Mouse (Mus musculus): ENCODE measurements around the gene Rab28. TPM values are rescaled to one million over a fixed set of nuclear protein-coding genes. Genes with fewer than 3 reads are reported as not detected.

Gene Rab28
- polyA plus RNA-seq, 1 experiment from 2014 or later, result 41.6 TPM

DNA sequence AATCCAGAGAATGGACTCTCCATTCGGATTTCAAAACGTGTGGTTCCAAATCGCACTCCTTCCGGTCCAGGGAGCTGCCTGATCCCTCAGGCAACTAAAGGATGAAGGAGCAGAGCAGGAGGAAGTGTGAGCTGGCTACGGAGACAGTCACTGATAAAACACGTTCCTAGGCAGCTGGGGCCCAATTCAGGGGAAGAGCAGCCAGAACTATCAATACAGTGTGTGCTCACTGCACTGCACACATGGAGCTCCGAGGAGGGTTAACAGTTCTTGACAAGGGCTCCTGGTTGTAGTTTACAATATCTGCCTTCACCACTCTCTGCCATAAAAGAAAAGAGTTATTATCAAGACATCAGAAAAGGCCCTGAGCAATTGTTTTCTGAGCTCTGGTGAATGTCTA lies 82.4 kb downstream of the Rab28 start:
- no peak overlapping the region for H3K4me3 ChIP-seq
- no peak for ATAC-seq (ENCODE audit: insufficient number of reproducible peaks, low FRiP score)
- WGBS, result 27% methylated on average over 7 of the region's 7 CpGs
- H3K4me1 ChIP-seq (replicated peaks), result peaks cover 4% of the 10 kb centered on the region
- H3K4me2 ChIP-seq, result no peak overlapping the region
- H3K27me3 ChIP-seq (replicated peaks), result 0 out of 2 replicates have a peak, but pooled peaks cover 4% of the 10 kb centered on the region
- H3K9ac ChIP-seq, result no peak overlapping the region
- no peaks in the 10 kb centered on the region for H3K36me3 ChIP-seq
- no peak overlapping the region for H3K27ac ChIP-seq (ENCODE audit: poor library complexity, severe bottlenecking)
- H3K9me3 ChIP-seq (replicated peaks), result no peaks in the 10 kb centered on the region

DNA sequence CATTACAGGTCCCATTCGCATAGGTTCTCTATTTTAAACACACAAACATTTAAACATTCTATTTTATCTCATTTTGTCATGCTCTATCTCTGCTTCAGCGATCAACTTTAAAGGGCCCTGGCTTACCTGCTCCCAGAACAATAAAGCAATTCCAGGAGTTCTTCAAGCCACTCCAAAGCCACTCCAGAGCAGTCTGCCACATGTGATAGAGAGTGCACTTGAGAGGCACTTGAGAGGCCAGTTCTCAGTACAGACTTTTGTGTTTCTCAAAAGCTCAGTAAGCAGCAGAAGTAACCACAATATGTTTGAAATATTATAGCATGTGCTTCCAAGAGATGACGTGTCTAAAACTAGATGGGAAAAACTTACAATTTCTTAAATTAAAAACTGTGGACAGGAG lies 86.2 kb downstream of the Rab28 start:
- Histone ChIP-seq H3K27ac (ENCODE audit: poor library complexity, severe bottlenecking) (no peak overlapping the region), H3K27me3 (replicated peaks) (peaks cover 25% of the 10 kb centered on the region; the same call in 1 of the 2 replicates), H3K4me2 (no peak overlapping the region), H3K9me3 (replicated peaks) (no peaks in the 10 kb centered on the region), H3K9ac (no peak overlapping the region), H3K4me1 (replicated peaks) (peaks cover 4% of the 10 kb centered on the region), H3K4me3 (no peak overlapping the region), H3K36me3 (no peaks in the 10 kb centered on the region)
- no peak for ATAC-seq (ENCODE audit: insufficient number of reproducible peaks, low FRiP score)
- WGBS, result 53% methylated on average over 3 of the region's 3 CpGs

DNA sequence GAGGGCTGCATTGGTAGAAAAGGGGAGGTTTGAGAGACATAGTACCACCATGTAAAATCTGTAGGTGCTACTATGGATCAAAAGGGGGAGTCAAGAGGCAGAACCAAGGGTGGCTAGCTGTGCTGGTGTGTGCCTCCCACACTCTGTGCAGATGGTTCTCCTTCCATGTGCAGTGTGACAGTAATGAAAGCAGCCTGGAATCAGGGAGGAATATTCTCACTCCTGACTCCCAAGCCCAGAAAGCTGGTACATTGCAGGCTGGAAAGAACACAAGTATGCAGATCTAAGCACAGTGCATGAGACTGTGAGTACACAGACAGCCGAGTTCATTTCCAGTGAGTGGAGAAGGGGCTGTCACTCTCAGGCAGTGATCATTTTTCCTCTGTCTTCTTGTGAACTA lies 89.0 kb downstream of the Rab28 start:
- no peak for ATAC-seq (ENCODE audit: insufficient number of reproducible peaks, low FRiP score)
- H3K9me3 ChIP-seq (replicated peaks), result no peaks in the 10 kb centered on the region
- no peaks in the 10 kb centered on the region; the same call in none of the 2 replicates for H3K4me1 ChIP-seq (replicated peaks)

DNA sequence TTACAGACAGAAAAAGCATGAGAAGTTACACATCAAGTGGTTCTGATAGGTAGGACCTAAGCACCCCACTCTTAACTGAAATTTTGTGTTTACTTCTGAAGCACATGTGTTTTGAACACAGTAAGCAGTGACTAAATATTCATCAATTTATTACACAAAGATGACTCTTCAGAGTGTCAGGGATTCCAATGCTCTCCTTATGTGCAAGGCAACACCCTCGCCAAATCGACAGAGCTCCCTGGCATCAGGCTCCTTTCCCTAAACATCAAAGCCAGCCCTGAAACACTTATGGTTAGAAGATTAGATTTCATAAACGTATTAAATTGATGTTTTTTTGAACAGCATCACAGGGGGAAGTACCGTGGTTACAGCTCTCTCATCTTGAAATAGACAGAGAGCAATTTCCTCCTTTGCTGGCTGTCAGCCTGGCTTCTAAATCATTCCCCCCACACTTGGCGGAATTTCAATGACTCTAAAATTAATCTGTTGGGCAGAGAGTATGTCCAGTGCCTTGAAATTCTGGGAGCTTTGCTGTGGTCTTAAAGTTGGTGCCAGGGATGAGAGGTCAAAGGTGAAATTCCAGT lies 97.4 kb downstream of the Rab28 start:
- Histone ChIP-seq H3K27ac (ENCODE audit: poor library complexity, severe bottlenecking) (no peak overlapping the region), H3K4me3 (no peak overlapping the region), H3K36me3 (no peaks in the 10 kb centered on the region), H3K9me3 (replicated peaks) (no peaks in the 10 kb centered on the region; the same call in 1 of the 2 replicates), H3K9ac (no peak overlapping the region), H3K4me1 (replicated peaks) (no peaks in the 10 kb centered on the region), H3K27me3 (replicated peaks) (no peaks in the 10 kb centered on the region), H3K4me2 (no peak overlapping the region)
- no peak for ATAC-seq (ENCODE audit: insufficient number of reproducible peaks, low FRiP score)
- 61% methylated on average over 5 of the region's 5 CpGs for WGBS

More for the DNA sequence above, 89.0 kb downstream of the Rab28 start:
- H3K4me3 ChIP-seq, result no peak overlapping the region
- no peak overlapping the region for H3K27ac ChIP-seq (ENCODE audit: poor library complexity, severe bottlenecking)
- H3K4me2 ChIP-seq, result no peak overlapping the region
- no peaks in the 10 kb centered on the region for H3K36me3 ChIP-seq
- no peak overlapping the region for H3K9ac ChIP-seq
- H3K27me3 ChIP-seq (replicated peaks), result peaks cover 25% of the 10 kb centered on the region; the same call in 1 of the 2 replicates
- WGBS, result 71% methylated on average over 1 of the region's 1 CpGs

DNA sequence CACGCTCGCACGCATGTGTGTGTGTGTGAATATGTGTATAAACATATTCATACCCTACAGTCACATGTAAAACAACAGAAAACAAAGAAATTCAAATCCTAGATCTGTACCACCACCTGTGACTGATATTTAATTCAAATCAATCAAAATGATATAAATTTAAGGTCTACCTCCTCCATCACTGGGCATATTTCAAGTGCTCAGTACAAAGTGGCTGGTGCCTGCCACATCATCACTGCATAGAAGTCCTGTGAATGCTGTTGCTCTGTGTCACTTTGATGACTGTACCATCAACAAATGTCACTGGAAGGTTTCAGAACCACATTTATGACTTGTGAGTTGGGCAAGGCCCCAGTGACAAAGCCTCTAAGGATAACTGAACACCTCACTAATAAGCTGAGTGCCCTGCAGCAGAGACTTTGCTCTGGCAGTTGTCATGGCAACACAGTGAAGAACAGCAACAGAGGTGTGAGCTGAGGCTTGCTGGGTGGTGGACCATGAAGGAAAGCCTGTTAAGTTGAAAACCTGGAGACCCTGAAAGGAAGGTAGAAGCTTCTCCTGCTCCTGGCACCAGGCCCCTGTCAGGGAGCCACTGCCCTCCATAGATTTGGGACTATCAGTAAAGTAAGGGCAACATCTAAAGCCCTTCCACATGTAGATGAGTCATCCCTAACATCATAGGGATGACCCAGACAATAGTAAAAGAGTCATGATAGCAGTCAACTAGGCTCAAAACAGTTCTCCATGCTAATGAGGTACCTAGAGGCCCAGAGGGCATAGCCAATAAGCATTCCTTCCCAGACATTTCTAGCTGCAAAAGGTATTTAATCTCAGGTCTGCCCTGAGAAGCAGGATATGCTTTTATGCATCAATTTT lies 111.5 kb downstream of the Rab28 start:
- H3K27ac ChIP-seq (ENCODE audit: poor library complexity, severe bottlenecking), result no peak overlapping the region
- 75% methylated on average over 3 of the region's 3 CpGs for WGBS
- H3K27me3 ChIP-seq (replicated peaks), result no peaks in the 10 kb centered on the region
- no peak overlapping the region for H3K9ac ChIP-seq
- no peaks in the 10 kb centered on the region for H3K36me3 ChIP-seq
- H3K4me2 ChIP-seq, result no peak overlapping the region
- H3K4me3 ChIP-seq, result no peak overlapping the region
- ATAC-seq (ENCODE audit: insufficient number of reproducible peaks, low FRiP score), result no peak
- no peaks in the 10 kb centered on the region for H3K9me3 ChIP-seq (replicated peaks)
- H3K4me1 ChIP-seq (replicated peaks), result no peaks in the 10 kb centered on the region

DNA sequence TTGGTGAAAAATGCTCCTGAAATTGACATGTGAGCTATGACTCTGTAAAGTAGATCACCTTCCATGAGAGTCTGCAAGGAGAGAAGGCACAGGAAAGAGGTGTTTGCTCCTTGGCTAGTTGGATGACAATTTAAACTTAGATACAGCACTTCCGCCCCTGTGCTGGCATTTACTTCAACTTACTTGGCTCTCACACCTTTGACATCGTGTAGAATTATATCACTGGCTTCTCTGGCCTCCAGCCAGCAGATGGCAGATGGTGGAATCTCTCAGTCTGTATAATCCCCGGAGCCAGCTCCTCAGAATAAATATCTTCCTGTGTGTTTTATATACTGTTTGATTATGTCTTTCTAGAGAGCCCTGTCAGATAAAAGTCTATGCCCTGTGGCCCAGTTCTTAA lies 112.8 kb downstream of the Rab28 start:
- no peak for ATAC-seq (ENCODE audit: insufficient number of reproducible peaks, low FRiP score)
- Histone ChIP-seq H3K9me3 (replicated peaks) (no peaks in the 10 kb centered on the region), H3K36me3 (no peaks in the 10 kb centered on the region), H3K4me2 (no peak overlapping the region), H3K4me3 (no peak overlapping the region), H3K9ac (no peak overlapping the region), H3K27me3 (replicated peaks) (no peaks in the 10 kb centered on the region), H3K4me1 (replicated peaks) (no peaks in the 10 kb centered on the region), H3K27ac (ENCODE audit: poor library complexity, severe bottlenecking) (no peak overlapping the region)
- 55% methylated on average over 3 of the region's 3 CpGs for WGBS

DNA sequence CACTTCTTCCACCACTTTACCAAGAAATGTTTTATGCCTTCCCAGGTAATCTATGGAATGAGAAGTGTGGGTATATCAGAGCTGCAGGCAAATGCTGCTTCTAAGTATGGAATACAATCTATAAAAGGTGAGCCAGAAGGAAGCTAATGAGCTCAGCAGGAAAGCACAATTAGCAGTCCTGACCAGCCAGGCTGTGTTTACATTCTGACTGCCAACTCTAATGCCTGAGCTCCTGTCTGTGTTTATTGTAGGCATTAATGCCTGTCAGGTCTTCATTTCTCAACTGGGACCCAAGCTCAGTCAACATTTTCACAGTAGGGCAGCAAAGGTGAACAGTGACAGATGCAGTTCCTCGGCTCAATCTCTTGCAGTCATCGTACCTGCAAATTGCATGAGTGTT lies 129.9 kb downstream of the Rab28 start:
- Histone ChIP-seq H3K9me3 (replicated peaks) (0 out of 2 replicates have a peak, but pooled peaks cover 15% of the 10 kb centered on the region), H3K36me3 (no peaks in the 10 kb centered on the region), H3K9ac (no peak overlapping the region), H3K4me2 (no peak overlapping the region), H3K27me3 (replicated peaks) (no peaks in the 10 kb centered on the region), H3K27ac (ENCODE audit: poor library complexity, severe bottlenecking) (no peak overlapping the region), H3K4me3 (no peak overlapping the region), H3K4me1 (replicated peaks) (no peaks in the 10 kb centered on the region)
- ATAC-seq (ENCODE audit: insufficient number of reproducible peaks, low FRiP score), result no peak
- WGBS, result 75% methylated on average over 2 of the region's 2 CpGs

Other genes with a start within 250 kb of the Rab28 start
- gene Nkx3-2, start 56.3 kb upstream of the Rab28 start, polyA plus RNA-seq (2016; fragmentation: Nextera tagmentation; extraction: Ambion mirVana), result 0.19 and 0.22 TPM in 2 replicates
- 15.9 and 17.4 TPM in 2 replicates for gene Bod1l, start 136.2 kb upstream of the Rab28 start, polyA plus RNA-seq (2016; fragmentation: Nextera tagmentation; extraction: Ambion mirVana)

All from heart, embryonic 12.5 days (tissue).